Mouse (Mus musculus) liver, embryonic 11.5 days (tissue): ENCODE measurements around the gene Ttc17. TPM values are rescaled to one million over a fixed set of nuclear protein-coding genes. Genes with fewer than 3 reads are reported as not detected.

Source experiments
- ATAC-seq: fragments of 200-750 bp; cut with Nextera tagmentation; replicated peaks from 2 replicates; pipeline ENCODE4 v1.8.0; 2017; ENCODE audit warnings: moderate number of reproducible peaks, mild to moderate bottlenecking, moderate TSS enrichment, moderate library complexity; ENCODE audit not compliant: low FRiP score
- DNase-seq: peaks from one replicate; pipeline ENCODE4 v3.0.0-alpha.2; 2017; ENCODE audit warnings: low spot score
- H3K27ac ChIP-seq: fragments of 300-500 bp; sonication (generic); 2 replicates; pipeline ENCODE4 v1.5.1; 2014; ENCODE audit warnings: mild to moderate bottlenecking, low read depth, low read length, control low read depth
- H3K27me3 ChIP-seq: fragments of 300-500 bp; sonication (generic); replicated peaks from 2 replicates; pipeline ENCODE4 v1.6.1; 2014; ENCODE audit warnings: low read length, mixed read lengths; ENCODE audit not compliant: control insufficient read depth, insufficient read depth
- H3K36me3 ChIP-seq: fragments of 300-500 bp; sonication (generic); 2 replicates; pipeline ENCODE4 v1.6.1; 2014; ENCODE audit warnings: mild to moderate bottlenecking, low read length, moderate library complexity, mixed read lengths; ENCODE audit not compliant: control insufficient read depth, insufficient read depth
- H3K4me1 ChIP-seq: fragments of 300-500 bp; sonication (generic); replicated peaks from 2 replicates; pipeline ENCODE4 v1.6.1; 2014; ENCODE audit warnings: low read length, mixed read lengths; ENCODE audit not compliant: control insufficient read depth, insufficient read depth
- H3K4me2 ChIP-seq: fragments of 300-500 bp; sonication (generic); 2 replicates; pipeline ENCODE4 v1.6.1; 2014; ENCODE audit warnings: mild to moderate bottlenecking, control low read depth, moderate library complexity
- H3K4me3 ChIP-seq: fragments of 300-500 bp; sonication (generic); 2 replicates; pipeline ENCODE4 v1.5.1; 2014; ENCODE audit warnings: low read depth, low read length, control low read depth
- H3K9ac ChIP-seq: fragments of 300-500 bp; sonication (generic); 2 replicates; pipeline ENCODE4 v1.6.1; 2014; ENCODE audit warnings: low read depth, low read length, control low read depth
- H3K9me3 ChIP-seq: fragments of 300-500 bp; sonication (generic); 2 replicates; pipeline ENCODE4 v1.6.1; 2016; ENCODE audit warnings: low read length, inconsistent platforms, mixed read lengths; ENCODE audit not compliant: control insufficient read depth
- WGBS: fragments of 180-500 bp; shearing (Covaris S2); extraction: QIAGEN DNeasy Blood & Tissue Kit; methylation state at CpG from one replicate; pipeline ENCODE4 v1.1.7; 2014; 5-methylcytosine and 5-hydroxymethylcytosine counted together
- polyA plus RNA-seq: library from polyadenylated mRNA; unstranded; fragments of >200 nt; fragmentation: Nextera tagmentation; extraction: Ambion mirVana; gene quantifications from 2 replicates; pipeline ENCODE4 v1.2.1, GENCODE M21; 2014

Gene Ttc17
- polyA plus RNA-seq, 1 experiment from 2014 or later: 10.8 TPM

DNA sequence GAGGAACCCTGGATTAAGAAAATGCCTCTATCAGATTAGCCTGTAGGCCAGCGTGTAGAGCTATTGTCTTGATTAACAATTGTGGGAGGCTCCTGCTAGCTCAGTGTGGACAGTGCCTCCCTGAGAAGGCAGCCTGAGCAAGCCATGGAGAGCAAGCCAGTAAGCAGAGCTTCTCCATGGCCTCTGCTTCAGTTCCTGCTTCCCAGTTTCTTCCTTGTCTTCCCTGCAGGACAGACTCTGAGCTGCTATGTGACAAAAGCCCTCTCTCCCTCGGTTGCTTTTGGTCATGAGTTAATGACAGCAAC is 71.8 kb downstream of the Ttc17 start:
- H3K4me2 ChIP-seq: no peak overlapping the region
- ATAC-seq (no peak), DNase-seq (no peak)
- no peaks in the 10 kb centered on the region for H3K27me3 ChIP-seq
- H3K4me3 ChIP-seq: no peak overlapping the region
- H3K36me3 ChIP-seq: peaks cover 5% of the 10 kb centered on the region
- H3K9me3 ChIP-seq: no peaks in the 10 kb centered on the region
- no peak overlapping the region for H3K9ac ChIP-seq
- H3K4me1 ChIP-seq: no peaks in the 10 kb centered on the region
- H3K27ac ChIP-seq: no peak overlapping the region
- 50% methylated on average over 2 of the region's 2 CpGs for WGBS

DNA sequence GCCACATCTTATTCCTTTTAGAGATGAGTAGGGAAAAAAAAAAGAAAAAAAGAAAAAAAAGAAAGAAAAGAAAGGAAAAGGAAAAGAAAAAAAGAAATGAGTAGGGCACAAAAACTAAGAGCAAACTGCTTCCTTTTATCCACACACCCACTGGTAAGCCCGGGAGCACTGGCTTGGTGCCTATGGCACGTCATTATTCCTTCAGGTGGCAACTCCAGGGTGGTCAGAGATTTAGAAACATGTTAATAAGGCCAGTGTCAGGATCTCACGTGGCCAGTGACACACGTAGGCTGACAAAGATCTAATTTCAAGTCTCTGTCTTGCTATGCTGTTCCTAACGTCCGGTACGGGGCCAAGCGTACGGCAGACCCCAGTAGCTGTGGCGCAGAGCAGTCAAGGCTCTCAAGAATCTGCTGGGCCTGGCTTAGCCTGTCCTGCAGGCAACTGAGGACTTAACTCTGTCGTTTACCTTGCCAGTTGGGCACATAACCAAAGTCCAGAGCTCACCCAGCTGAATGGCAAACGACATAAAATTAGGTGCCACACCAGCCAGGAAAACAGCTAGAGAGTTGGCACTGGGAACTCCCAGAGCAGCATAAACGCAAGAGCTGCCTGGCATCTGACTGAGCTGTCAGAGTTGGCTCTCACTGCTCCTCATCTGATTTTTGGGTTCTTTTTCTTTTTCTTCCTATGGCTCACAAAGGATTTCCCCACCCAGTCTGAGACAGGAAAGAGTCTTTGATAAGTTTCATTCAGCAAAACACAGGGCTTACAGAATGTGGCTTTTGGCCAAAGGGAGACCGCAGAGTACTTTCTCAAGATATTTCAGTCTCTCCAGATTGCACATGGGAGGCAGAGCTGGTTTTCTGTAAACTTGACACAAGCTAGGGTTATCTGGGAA is 72.4 kb downstream of the Ttc17 start:
- no peak overlapping the region for H3K27ac ChIP-seq
- peaks cover 6% of the 10 kb centered on the region for H3K36me3 ChIP-seq
- H3K9me3 ChIP-seq: no peaks in the 10 kb centered on the region
- no peak overlapping the region for H3K9ac ChIP-seq
- H3K4me3 ChIP-seq: no peak overlapping the region
- ATAC-seq: no peak
- H3K4me1 ChIP-seq: no peaks in the 10 kb centered on the region
- H3K4me2 ChIP-seq: no peak overlapping the region
- H3K27me3 ChIP-seq: no peaks in the 10 kb centered on the region
- DNase-seq: no peak
- WGBS: 89% methylated on average over 14 of the region's 14 CpGs

DNA sequence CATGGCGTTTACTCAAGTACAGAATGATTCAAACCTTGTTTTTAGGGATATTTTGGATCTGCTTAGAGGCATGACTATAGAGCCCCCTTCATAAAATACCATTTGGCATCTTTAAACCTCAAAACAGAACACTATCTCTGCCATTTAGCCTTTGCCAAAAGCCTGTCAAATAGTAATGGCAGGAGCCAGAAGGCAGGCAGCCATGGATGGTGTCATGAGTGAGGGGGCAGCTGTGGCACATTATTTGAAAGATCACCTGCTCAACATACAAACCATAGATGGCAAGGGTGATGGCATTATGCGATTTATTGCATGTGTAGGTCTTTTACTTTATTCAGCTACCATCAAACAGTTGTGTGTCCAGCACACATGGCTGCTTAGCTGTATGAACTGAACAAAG is 73.4 kb downstream of the Ttc17 start:
- DNase-seq (no peak), ATAC-seq (no peak)
- Histone ChIP-seq H3K9me3 (no peaks in the 10 kb centered on the region), H3K4me3 (no peak overlapping the region), H3K4me1 (no peaks in the 10 kb centered on the region), H3K9ac (no peak overlapping the region), H3K27ac (no peak overlapping the region), H3K27me3 (no peaks in the 10 kb centered on the region), H3K4me2 (no peak overlapping the region), H3K36me3 (peaks cover 9% of the 10 kb centered on the region)
- WGBS: 90% methylated on average over 2 of the region's 2 CpGs

DNA sequence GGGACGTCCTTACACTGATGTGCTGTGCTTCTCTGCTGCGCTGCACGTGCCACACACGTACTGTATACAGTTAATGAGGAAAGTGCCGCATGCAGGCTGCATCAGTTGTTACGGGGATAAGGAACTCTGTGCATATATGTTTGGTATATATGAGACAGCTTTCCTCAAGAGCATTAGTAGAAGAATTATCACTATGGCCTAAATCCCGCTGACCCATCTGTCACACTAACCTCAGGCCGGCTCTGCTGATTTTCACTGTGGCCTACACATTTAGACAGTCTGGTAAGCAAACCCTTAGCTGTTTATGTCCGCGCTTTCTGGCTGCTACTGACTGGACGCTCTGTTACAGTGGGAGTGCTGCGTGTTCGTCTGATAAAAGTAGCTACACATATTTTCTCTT is 77.2 kb downstream of the Ttc17 start:
- H3K4me2 ChIP-seq: no peak overlapping the region
- DNase-seq: no peak
- whole genome bisulfite sequencing: 95% methylated on average over 13 of the region's 13 CpGs
- no peak overlapping the region for H3K4me3 ChIP-seq
- no peak overlapping the region for H3K27ac ChIP-seq
- no peaks in the 10 kb centered on the region for H3K27me3 ChIP-seq
- H3K36me3 ChIP-seq: peaks cover 10% of the 10 kb centered on the region; the same call in 1 of the 2 replicates
- ATAC-seq: no peak
- no peak overlapping the region for H3K9ac ChIP-seq
- H3K9me3 ChIP-seq: no peaks in the 10 kb centered on the region
- no peaks in the 10 kb centered on the region for H3K4me1 ChIP-seq

DNA sequence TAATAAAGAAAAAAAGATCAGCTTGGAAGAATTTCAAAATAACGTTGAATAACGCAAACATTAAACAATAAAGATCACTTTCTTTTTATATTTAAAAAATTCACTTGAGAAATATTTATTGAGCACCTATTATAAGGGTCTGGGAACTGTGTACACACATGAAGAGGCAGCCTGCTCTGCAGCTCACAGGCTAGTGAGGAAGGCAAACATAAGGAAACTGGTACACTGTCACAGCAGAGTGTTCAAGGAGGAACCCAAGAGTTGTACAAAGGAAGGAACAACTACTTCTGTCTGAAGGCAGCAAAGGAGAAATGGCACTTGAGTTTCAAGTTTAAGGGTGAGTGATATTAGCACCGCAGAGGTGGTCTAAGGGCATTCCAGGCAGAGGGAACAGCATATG is 78.7 kb downstream of the Ttc17 start:
- ATAC-seq: no peak
- H3K36me3 ChIP-seq: peaks cover 15% of the 10 kb centered on the region; the same call in 1 of the 2 replicates

DNA sequence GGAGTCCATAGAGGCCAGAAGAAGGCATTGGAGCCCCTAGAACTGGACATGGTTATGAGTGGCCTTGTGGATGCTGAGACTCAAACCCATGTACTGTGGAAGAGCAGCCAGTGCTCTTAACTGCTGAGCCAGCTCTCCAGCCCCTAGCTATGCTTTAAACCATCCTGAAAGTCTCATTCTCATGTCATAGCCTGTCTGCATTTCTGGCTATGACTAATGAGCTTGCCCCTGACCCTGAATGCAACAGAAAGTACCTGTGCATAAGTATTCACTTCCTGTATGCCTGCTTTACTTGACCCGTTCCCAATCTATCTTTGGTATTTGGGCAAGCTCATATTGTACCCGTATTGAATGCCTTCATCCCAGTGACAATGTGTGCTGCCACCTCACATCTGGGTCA is 86.7 kb downstream of the Ttc17 start:
- peaks cover 8% of the 10 kb centered on the region; the same call in 1 of the 2 replicates for H3K36me3 ChIP-seq
- no peak overlapping the region for H3K4me3 ChIP-seq
- no peak overlapping the region for H3K4me2 ChIP-seq
- no peaks in the 10 kb centered on the region for H3K9me3 ChIP-seq
- H3K4me1 ChIP-seq: no peaks in the 10 kb centered on the region
- no peaks in the 10 kb centered on the region for H3K27me3 ChIP-seq
- ATAC-seq (no peak), DNase-seq (no peak)
- H3K9ac ChIP-seq: no peak overlapping the region
- 87% methylated on average over 2 of the region's 2 CpGs for WGBS
- no peak overlapping the region for H3K27ac ChIP-seq

More for the DNA sequence above, 78.7 kb downstream of the Ttc17 start:
- no peak overlapping the region for H3K4me2 ChIP-seq
- no peak overlapping the region for H3K27ac ChIP-seq
- H3K9me3 ChIP-seq: no peaks in the 10 kb centered on the region
- H3K27me3 ChIP-seq: no peaks in the 10 kb centered on the region
- no peaks in the 10 kb centered on the region for H3K4me1 ChIP-seq
- no peak for DNase-seq
- WGBS: 93% methylated on average over 3 of the region's 3 CpGs
- no peak overlapping the region for H3K9ac ChIP-seq
- no peak overlapping the region for H3K4me3 ChIP-seq

DNA sequence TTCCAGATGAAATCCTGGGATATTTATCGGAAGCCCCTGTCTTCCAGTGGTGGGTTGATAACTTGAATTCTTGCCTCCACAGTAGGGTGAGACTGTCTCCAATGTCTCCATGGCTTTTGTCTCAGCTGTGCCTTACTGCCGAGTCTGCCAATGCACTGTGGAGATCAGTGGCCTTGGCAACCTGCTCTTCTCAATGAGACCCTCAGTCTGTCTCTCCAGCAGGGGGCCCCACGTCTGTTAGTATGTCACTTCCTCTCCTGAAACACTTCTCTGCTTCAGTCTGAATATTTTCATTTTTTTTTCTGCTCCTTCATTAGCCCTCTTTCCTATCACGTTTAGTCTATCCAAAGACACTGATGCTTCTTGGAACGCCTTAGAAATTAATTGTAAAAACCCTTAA is 90.0 kb downstream of the Ttc17 start:
- Histone ChIP-seq H3K4me1 (no peaks in the 10 kb centered on the region), H3K27me3 (no peaks in the 10 kb centered on the region), H3K4me3 (no peak overlapping the region), H3K27ac (no peak overlapping the region), H3K9ac (no peak overlapping the region), H3K36me3 (peaks cover 2% of the 10 kb centered on the region; the same call in 1 of the 2 replicates), H3K4me2 (no peak overlapping the region), H3K9me3 (no peaks in the 10 kb centered on the region)
- WGBS: 75% methylated on average over 5 of the region's 5 CpGs
- DNase-seq: no peak
- no peak for ATAC-seq

DNA sequence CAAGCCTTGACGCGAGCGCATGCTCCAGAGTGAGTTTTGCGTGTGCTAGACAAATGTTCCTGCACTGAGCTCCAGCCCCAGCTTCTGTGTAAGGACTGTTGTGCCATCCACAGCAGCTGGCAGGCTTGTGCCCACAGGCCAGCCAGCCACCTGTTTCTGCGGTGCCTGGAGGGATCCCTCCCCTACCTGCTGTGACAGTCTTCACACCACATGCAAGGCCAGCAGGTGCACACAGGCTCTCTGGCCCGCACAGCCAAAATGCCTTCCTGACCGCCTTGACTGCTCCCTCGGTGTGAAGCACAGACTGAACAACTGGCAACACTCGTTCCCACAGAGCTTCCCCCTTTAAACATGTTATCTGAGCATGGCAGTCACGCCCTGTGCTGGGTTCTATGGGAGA is 102.5 kb downstream of the Ttc17 start:
- Histone ChIP-seq H3K4me3 (no peak overlapping the region), H3K4me2 (no peak overlapping the region), H3K9me3 (no peaks in the 10 kb centered on the region), H3K27me3 (no peaks in the 10 kb centered on the region), H3K27ac (no peak overlapping the region), H3K4me1 (no peaks in the 10 kb centered on the region), H3K36me3 (peaks cover 11% of the 10 kb centered on the region), H3K9ac (no peak overlapping the region)
- ATAC-seq (no peak), DNase-seq (no peak)
- WGBS: 89% methylated on average over 10 of the region's 10 CpGs

DNA sequence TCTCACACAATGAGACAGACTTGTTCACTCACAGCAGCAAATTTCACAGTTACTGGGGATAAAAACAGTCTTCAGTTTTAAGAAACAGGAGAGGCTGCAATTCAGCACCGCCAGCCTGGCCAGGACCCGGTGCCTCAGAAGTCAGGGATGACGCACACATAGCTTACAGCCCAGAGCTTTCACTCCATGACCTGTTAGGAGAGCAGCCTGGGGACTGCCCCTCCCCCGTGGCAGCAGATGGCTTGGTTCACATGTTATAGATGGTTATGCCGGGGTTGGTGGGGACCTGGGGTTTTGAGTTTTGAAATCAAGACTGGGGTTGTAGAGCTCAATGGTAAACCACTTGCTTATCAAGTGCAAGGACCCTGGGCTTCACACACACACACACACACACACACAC is 104.1 kb downstream of the Ttc17 start:
- Histone ChIP-seq H3K4me1 (no peaks in the 10 kb centered on the region), H3K36me3 (peaks cover 11% of the 10 kb centered on the region), H3K9ac (no peak overlapping the region), H3K27me3 (no peaks in the 10 kb centered on the region), H3K27ac (no peak overlapping the region), H3K4me2 (no peak overlapping the region), H3K4me3 (no peak overlapping the region), H3K9me3 (no peaks in the 10 kb centered on the region)
- ATAC-seq (no peak), DNase-seq (no peak)
- WGBS: 82% methylated on average over 5 of the region's 5 CpGs
